Mouse (Mus musculus) ES-E14 (cell line): ENCODE measurements at regions not wholly inside any gene's neighbourhood (a gene's known extent, or its start where the extent isn't known, plus 50 kb on each side); places are given as distances from the start of the nearest gene placed in this dataset.

Experiments
- DNase-seq: peaks from one replicate; pipeline ENCODE4 v3.0.0-alpha.2; 2013; ENCODE audit warnings: low read depth, low spot score
- H3K27ac ChIP-seq: 2 replicates; pipeline ENCODE4 v1.5.1; 2012; ENCODE audit warnings: low read depth, mild to moderate bottlenecking, low read length, moderate library complexity, mixed read lengths; ENCODE audit not compliant: poor library complexity, insufficient read depth, severe bottlenecking
- H3K36me3 ChIP-seq: 2 replicates; pipeline ENCODE4 v1.6.1; 2012; ENCODE audit warnings: mild to moderate bottlenecking, low read length, moderate library complexity, mixed read lengths; ENCODE audit not compliant: control insufficient read depth, poor library complexity, insufficient read depth, severe bottlenecking
- H3K4me1 ChIP-seq, 2 experiments: fragments of 150-350 bp in 1 of 2; sonication (generic) in 1 of 2; 2 replicates each; pipeline ENCODE4 v1.6.1; 2012; ENCODE audit warnings: low read length in 2 of 2, mild to moderate bottlenecking in 1 of 2, mixed read lengths in 1 of 2; ENCODE audit not compliant: control insufficient read depth in 2 of 2, insufficient read depth in 2 of 2, poor library complexity in 1 of 2
- H3K4me3 ChIP-seq, 2 experiments: fragments of 150-350 bp in 1 of 2; sonication (generic) in 1 of 2; 2 replicates each; pipeline ENCODE4 v1.5.1; 2012; ENCODE audit warnings: low read length in 2 of 2, low read depth in 1 of 2, mild to moderate bottlenecking in 1 of 2, mixed read lengths in 1 of 2; ENCODE audit not compliant: insufficient read depth in 1 of 2, poor library complexity in 1 of 2, severe bottlenecking in 1 of 2
- H3K9ac ChIP-seq: 2 replicates; pipeline ENCODE4 v1.6.1; 2012; ENCODE audit warnings: low read depth, mild to moderate bottlenecking, low read length, mixed read lengths; ENCODE audit not compliant: poor library complexity, insufficient read depth, severe bottlenecking
- H3K9me3 ChIP-seq: fragments of 150-350 bp; sonication (generic); 2 replicates; pipeline ENCODE4 v1.6.1; 2012; ENCODE audit warnings: low read depth, mild to moderate bottlenecking, low read length; ENCODE audit not compliant: control insufficient read depth, insufficient read depth
- CHD2 ChIP-seq: IDR thresholded peaks from 2 replicates; pipeline ENCODE4 v1.6.1; 2014; ENCODE audit warnings: mild to moderate bottlenecking, low read depth, low read length, inconsistent platforms
- HCFC1 ChIP-seq: IDR thresholded peaks from 2 replicates; pipeline ENCODE4 v1.6.1; 2012; ENCODE audit warnings: low read length, inconsistent platforms, borderline replicate concordance; ENCODE audit not compliant: insufficient read depth
- MAFK ChIP-seq: IDR thresholded peaks from 2 replicates; pipeline ENCODE4 v1.6.1; 2014; ENCODE audit warnings: mild to moderate bottlenecking, low read depth, low read length, inconsistent platforms; ENCODE audit not compliant: insufficient read depth
- ZC3H11A ChIP-seq: IDR thresholded peaks from 2 replicates; pipeline ENCODE4 v1.6.1; 2012; ENCODE audit warnings: low read depth, mild to moderate bottlenecking, inconsistent platforms, low read length, borderline replicate concordance
- ZNF384 ChIP-seq: IDR thresholded peaks from 2 replicates; pipeline ENCODE4 v1.6.1; 2012; ENCODE audit warnings: low read depth, low read length, inconsistent platforms
- in situ Hi-C, 2 experiments: fragments of 600-800 bp; cut with MboI; formaldehyde crosslinking; loops; one replicate each; pipeline ENCODE4 v1.15.1; 2025; ENCODE audit warnings: low sequenced_read_pairs in 2 of 2, inconsistent platforms in 1 of 2; ENCODE audit not compliant: unreplicated experiment in 2 of 2

- no peaks in the 10 kb centered on the region for H3K36me3 ChIP-seq
- H3K4me1 ChIP-seq, result no peaks in the 10 kb centered on the region
- no peak for DNase-seq
- H3K4me3 ChIP-seq, result no peak overlapping the region
- TF ChIP-seq ZNF384 (no peak), HCFC1 (no peak), CHD2 (no peak), MAFK (no peak), ZC3H11A (no peak)
- no peak overlapping the region for H3K9ac ChIP-seq
- H3K27ac ChIP-seq, result no peak overlapping the region
- no peaks in the 10 kb centered on the region for H3K9me3 ChIP-seq
- in situ Hi-C loops, result no loop called here
These were observed 64.0 kb downstream of the Slitrk5 start for GRCm38 (mm10) chr14:111738943-111739342.

DNA sequence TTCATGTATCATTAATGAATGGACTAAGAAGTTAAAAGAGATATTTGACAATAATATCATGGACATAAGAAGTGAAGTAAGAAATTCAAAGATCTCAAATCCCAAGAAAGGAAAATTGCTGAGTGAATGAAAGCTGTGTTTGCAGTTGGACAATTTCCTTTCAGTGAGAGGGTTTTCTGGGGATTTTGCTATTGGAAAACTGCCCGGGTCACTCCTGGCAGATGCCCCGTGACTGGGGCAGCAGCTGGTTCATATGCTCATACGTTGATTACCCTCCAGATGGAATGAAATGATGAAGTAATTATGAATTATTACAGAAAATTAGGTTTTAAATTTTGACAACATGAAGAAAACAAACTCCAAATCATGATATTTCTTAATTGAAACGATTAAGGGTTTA, 88.7 kb downstream of the Slitrk5 start:
- H3K4me1 ChIP-seq, result no peaks in the 10 kb centered on the region
- no peak for DNase-seq
- H3K36me3 ChIP-seq, result no peaks in the 10 kb centered on the region
- no peak overlapping the region for H3K27ac ChIP-seq
- H3K9me3 ChIP-seq, result no peaks in the 10 kb centered on the region
- in situ Hi-C loops, result no loop called here
- H3K9ac ChIP-seq, result no peak overlapping the region
- H3K4me3 ChIP-seq, result no peak overlapping the region
- no peak for TF ChIP-seq ZC3H11A
- TF ChIP-seq HCFC1, result no peak
- no peak for TF ChIP-seq CHD2
- no peak for TF ChIP-seq MAFK
- TF ChIP-seq ZNF384, result no peak

DNA sequence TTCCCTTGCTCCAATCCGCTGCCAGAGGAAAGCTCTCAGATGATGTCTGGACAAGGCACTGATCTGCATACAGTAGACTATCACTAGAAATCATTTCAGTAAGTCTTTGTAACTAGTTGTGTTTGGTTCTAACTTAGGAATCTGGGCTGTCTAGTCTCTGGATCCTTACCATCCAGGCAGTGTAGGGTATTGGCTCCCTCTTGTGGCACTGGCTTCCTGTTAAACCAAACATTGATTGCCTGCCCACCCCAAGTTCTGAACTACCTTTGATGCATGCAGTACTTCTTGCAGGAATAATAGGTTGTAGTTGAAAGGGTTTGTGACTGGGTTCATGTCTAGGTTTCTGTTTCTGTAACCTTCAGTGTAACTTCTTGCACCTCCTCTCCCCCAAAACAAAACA, 103.3 kb downstream of the Slitrk5 start:
- Histone ChIP-seq H3K4me1 (no peaks in the 10 kb centered on the region), H3K27ac (no peak overlapping the region), H3K9ac (no peak overlapping the region), H3K36me3 (no peaks in the 10 kb centered on the region), H3K9me3 (no peaks in the 10 kb centered on the region), H3K4me3 (no peak overlapping the region)
- in situ Hi-C loops, result no loop called here
- TF ChIP-seq ZC3H11A (0 out of 2 replicates have a peak, but pooled peaks have one; percentile 10), HCFC1 (no peak), MAFK (no peak)
- DNase-seq, result peak; percentile 8

GRCm38 (mm10) chr14:111808025-111808424, 133.1 kb downstream of the Slitrk5 start:
- in situ Hi-C loops, result no loop called here
- Histone ChIP-seq H3K4me3 (no peak overlapping the region), H3K4me1 (no peaks in the 10 kb centered on the region), H3K9ac (no peak overlapping the region), H3K9me3 (no peaks in the 10 kb centered on the region), H3K36me3 (no peaks in the 10 kb centered on the region), H3K27ac (no peak overlapping the region)
- DNase-seq, result no peak
- no peak for TF ChIP-seq HCFC1
- TF ChIP-seq CHD2, result no peak
- TF ChIP-seq MAFK, result no peak
- no peak for TF ChIP-seq ZNF384
- no peak for TF ChIP-seq ZC3H11A

DNA sequence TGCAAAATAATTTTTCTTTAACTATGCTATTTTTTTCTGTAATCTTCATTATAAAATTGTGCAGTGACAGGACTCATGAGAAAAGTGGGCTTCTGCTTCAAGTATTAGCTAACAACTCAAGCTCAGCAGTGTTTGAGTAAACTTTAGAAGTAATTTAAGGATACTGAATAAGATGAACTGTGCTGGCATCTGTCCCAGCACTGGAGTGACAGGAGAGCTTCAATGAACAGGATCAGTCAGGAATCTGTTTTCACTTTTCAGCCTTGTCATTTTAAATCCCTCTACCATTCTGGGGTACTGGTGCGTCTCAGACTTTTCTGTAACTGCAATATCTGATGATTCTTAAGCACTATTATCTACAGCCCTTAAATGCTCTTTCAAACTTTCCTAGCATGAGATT, 135.0 kb downstream of the Slitrk5 start:
- DNase-seq, result no peak
- TF ChIP-seq ZNF384, result no peak
- no peak for TF ChIP-seq CHD2
- TF ChIP-seq MAFK, result no peak
- no peak for TF ChIP-seq ZC3H11A
- no peak for TF ChIP-seq HCFC1
- in situ Hi-C loops, result no loop called here

More for the DNA sequence above, 135.0 kb downstream of the Slitrk5 start:
- H3K9me3 ChIP-seq, result no peaks in the 10 kb centered on the region
- H3K27ac ChIP-seq, result no peak overlapping the region
- H3K4me1 ChIP-seq, result no peaks in the 10 kb centered on the region
- no peaks in the 10 kb centered on the region for H3K36me3 ChIP-seq
- no peak overlapping the region for H3K4me3 ChIP-seq
- H3K9ac ChIP-seq, result no peak overlapping the region
